Mouse (Mus musculus) embryonic fibroblast, embryonic 13.5 days (primary cell): ENCODE results near the gene Prkacb. TPM values are rescaled to one million over a fixed set of nuclear protein-coding genes. Genes with fewer than 3 reads are reported as not detected.

Source experiments
- H3K27ac ChIP-seq: 2 replicates; pipeline ENCODE4 v1.5.1; 2012; ENCODE audit warnings: low read length, control low read depth, inconsistent platforms; ENCODE audit not compliant: insufficient read depth
- H3K4me1 ChIP-seq: 2 replicates; pipeline ENCODE4 v1.6.1; 2011; ENCODE audit warnings: low read length; ENCODE audit not compliant: control insufficient read depth, insufficient read depth
- H3K4me3 ChIP-seq: 2 replicates; pipeline ENCODE4 v1.5.1; 2011; ENCODE audit warnings: mild to moderate bottlenecking, control low read depth, low read length; ENCODE audit not compliant: insufficient read depth
- CTCF ChIP-seq: IDR thresholded peaks from 2 replicates; pipeline ENCODE4 v1.5.1; 2011; ENCODE audit warnings: mild to moderate bottlenecking, control low read depth, low read length, moderate library complexity, borderline replicate concordance; ENCODE audit not compliant: insufficient read depth
- POLR2A ChIP-seq: IDR thresholded peaks from 2 replicates; pipeline ENCODE4 v1.6.1; 2011; ENCODE audit warnings: low read depth, mild to moderate bottlenecking, control low read depth, low read length, moderate library complexity
- polyA plus RNA-seq: library from polyadenylated mRNA; stranded (reverse); fragments of >200 nt; gene quantifications from 2 replicates; pipeline ENCODE4 v1.2.4, GENCODE M21; 2011; ENCODE audit warnings: low read depth; ENCODE audit not compliant: missing spikeins, insufficient read length

Prkacb gene
- polyA plus RNA-seq, 1 experiment = 78.5 TPM

DNA sequence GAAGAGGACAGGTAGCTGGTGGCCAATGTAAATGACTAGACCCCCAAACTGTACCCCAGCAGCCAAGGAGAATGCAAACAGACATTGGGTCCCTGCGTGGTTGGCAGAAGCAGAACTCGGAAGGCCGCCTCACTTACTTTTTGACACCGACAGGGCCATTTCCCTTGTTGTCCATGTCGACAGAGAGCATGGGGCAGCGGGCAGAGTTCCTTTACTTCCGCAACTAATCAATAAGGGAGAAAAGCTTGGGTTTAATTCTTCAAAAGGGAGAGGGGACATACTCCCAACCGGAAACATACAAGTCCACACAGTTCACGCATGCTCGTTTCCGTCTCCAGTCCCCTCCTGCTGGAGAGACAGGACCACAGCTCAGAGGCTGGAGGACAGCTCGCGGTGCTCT, 132.2 kb downstream of the Prkacb start:
- Histone ChIP-seq H3K4me3 (no peak overlapping the region), H3K27ac (no peak overlapping the region), H3K4me1 (peaks cover 5% of the 10 kb centered on the region; the same call in 1 of the 2 replicates)
- TF ChIP-seq POLR2A = no peak
- no peak for TF ChIP-seq CTCF

DNA sequence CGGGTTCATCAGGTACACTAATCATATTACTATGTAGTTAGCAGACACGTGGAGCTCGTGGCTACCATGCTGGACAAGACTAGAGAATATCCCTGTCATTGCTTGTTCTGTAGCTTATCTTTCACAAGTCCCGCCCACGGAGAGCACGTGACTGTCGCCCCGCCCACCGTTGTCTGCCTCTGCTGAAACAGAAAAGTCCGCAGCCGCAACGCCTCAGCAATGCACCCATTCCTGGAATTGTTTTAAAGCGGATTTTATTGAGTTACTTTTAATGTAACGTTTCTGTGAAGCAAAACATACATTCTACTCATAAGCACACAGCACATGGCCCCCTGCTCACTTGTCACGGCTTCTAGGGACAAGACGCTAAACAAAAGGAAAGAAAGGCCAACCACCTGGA, 133.1 kb downstream of the Prkacb start:
- Histone ChIP-seq H3K27ac (no peak overlapping the region), H3K4me3 (no peak overlapping the region), H3K4me1 (peaks cover 5% of the 10 kb centered on the region; the same call in 1 of the 2 replicates)
- no peak for TF ChIP-seq CTCF
- no peak for TF ChIP-seq POLR2A

Other genes starting within 250 kb of the Prkacb start
- gene Uox, start 242.6 kb downstream of the Prkacb start, polyA plus RNA-seq = not detected in 2 replicates
- gene Dnase2b, start 197.4 kb downstream of the Prkacb start, polyA plus RNA-seq = not detected in 2 replicates
- 0.56 TPM in 1 of 2 replicates, not detected in the other for gene 4930503B20Rik, start 161.7 kb downstream of the Prkacb start, polyA plus RNA-seq
- gene Samd13, start 127.4 kb downstream of the Prkacb start, polyA plus RNA-seq = 0.53 and 1.1 TPM in 2 replicates
- 7.0 and 7.5 TPM in 2 replicates for gene Ttll7, start 39.4 kb upstream of the Prkacb start, polyA plus RNA-seq